26 mouse cellular contexts compared by ENCODE assay signal in genomic region chr14:74679841-74680240, GRCm38 (mm10). TPM values are rescaled to one million over a fixed set of nuclear protein-coding genes. Genes with fewer than 3 reads are reported as not detected.
"Had no signal": no experiment of that assay in that cellular context is flagged by ENCODE, and none has a peak within 500 bp of the region (broad histone marks: within the 10 kb centered on the region; RNA-seq: fewer than 3 reads in every experiment).

No protein-coding gene starts in this region.

- H3K36me3 ChIP-seq: embryonic facial prominence, embryonic 10.5 days; embryonic facial prominence, embryonic 12.5 days; embryonic facial prominence, embryonic 13.5 days; embryonic facial prominence, embryonic 15.5 days; forebrain, embryonic 10.5 days; forebrain, embryonic 12.5 days; forebrain, embryonic 15.5 days had no signal

- H3K9ac ChIP-seq: embryonic facial prominence, embryonic 12.5 days; embryonic facial prominence, embryonic 13.5 days; embryonic facial prominence, embryonic 15.5 days; forebrain, embryonic 12.5 days; forebrain, embryonic 13.5 days; forebrain, embryonic 15.5 days; forebrain, postnatal 0 days had no signal

- H3K4me2 ChIP-seq: embryonic facial prominence, embryonic 12.5 days; embryonic facial prominence, embryonic 13.5 days; embryonic facial prominence, embryonic 15.5 days; forebrain, embryonic 12.5 days; forebrain, embryonic 13.5 days; forebrain, embryonic 15.5 days had no signal

- ATAC-seq: forebrain, embryonic 13.5 days; forebrain, embryonic 14.5 days; forebrain, embryonic 15.5 days; forebrain, embryonic 16.5 days; forebrain, postnatal 0 days had no signal

- H3K4me1 ChIP-seq: embryonic facial prominence, embryonic 12.5 days; embryonic facial prominence, embryonic 13.5 days; embryonic facial prominence, embryonic 15.5 days; forebrain, embryonic 10.5 days; forebrain, embryonic 12.5 days; forebrain, embryonic 13.5 days; forebrain, embryonic 15.5 days had no signal

- H3K9me3 ChIP-seq: embryonic facial prominence, embryonic 10.5 days; embryonic facial prominence, embryonic 12.5 days; embryonic facial prominence, embryonic 13.5 days; embryonic facial prominence, embryonic 15.5 days; forebrain, embryonic 10.5 days; forebrain, embryonic 12.5 days; forebrain, embryonic 13.5 days; forebrain, embryonic 15.5 days had no signal

- DNase-seq: cerebellum, adult 2 months; cerebellum, adult 8-10 months; cerebellum, adult 9-10 months; cerebellum, adult 9-11 months; cerebellum, postnatal 10 days; cerebellum, postnatal 14 days; cerebellum, postnatal 25 days; cerebellum, postnatal 36 days; embryo, embryonic 11 days; forebrain, postnatal 0 days; gastrocnemius, adult 2 months; gastrocnemius, postnatal 10 days; gastrocnemius, postnatal 14 days; gastrocnemius, postnatal 25 days; heart, adult 2 months had no signal

- H3K4me3 ChIP-seq: embryonic facial prominence, embryonic 10.5 days; embryonic facial prominence, embryonic 12.5 days; embryonic facial prominence, embryonic 13.5 days; embryonic facial prominence, embryonic 15.5 days; erythroblast, embryonic 14.5 days; forebrain, embryonic 10.5 days; forebrain, embryonic 12.5 days; forebrain, embryonic 13.5 days; forebrain, embryonic 15.5 days; gastrocnemius, adult 2 months; heart, adult 2 months had no signal

- H3K27ac ChIP-seq: embryonic facial prominence, embryonic 10.5 days; embryonic facial prominence, embryonic 12.5 days; embryonic facial prominence, embryonic 13.5 days; embryonic facial prominence, embryonic 15.5 days; forebrain, embryonic 10.5 days; forebrain, embryonic 12.5 days; forebrain, embryonic 13.5 days; forebrain, embryonic 15.5 days; gastrocnemius, adult 2 months; heart, adult 2 months had no signal

- H3K27me3 ChIP-seq: embryonic facial prominence, embryonic 12.5 days; embryonic facial prominence, embryonic 13.5 days; embryonic facial prominence, embryonic 15.5 days; forebrain, embryonic 13.5 days; forebrain, embryonic 15.5 days had no signal

RNA-seq across cellular contexts. Expression of gene Htr2a, which starts 39.2 kb away (rescaled TPM):
- polyA plus RNA-seq: erythroblast, embryonic 14.5 days had no signal
